Mouse (Mus musculus) hindbrain, embryonic 16.5 days (tissue): ENCODE results near the gene Epn3. TPM values are rescaled to one million over a fixed set of nuclear protein-coding genes. Genes with fewer than 3 reads are reported as not detected.
A peak's percentile ranks its signal among the peaks of the same experiment; 100 is the strongest.

Experiments used
- ATAC-seq: fragments of 200-750 bp; cut with Nextera tagmentation; 2 replicates; pipeline ENCODE4 v1.8.0; 2017; ENCODE audit warnings: moderate TSS enrichment, moderate library complexity
- H3K27ac ChIP-seq: fragments of 300-500 bp; sonication (generic); 2 replicates; pipeline ENCODE4 v1.5.1; 2014; ENCODE audit warnings: low read depth, mild to moderate bottlenecking, control low read depth, low read length, moderate library complexity
- H3K27me3 ChIP-seq: fragments of 300-500 bp; sonication (generic); replicated peaks from 2 replicates; pipeline ENCODE4 v1.6.1; 2014; ENCODE audit warnings: low read length; ENCODE audit not compliant: control insufficient read depth, insufficient read depth
- H3K36me3 ChIP-seq: fragments of 300-500 bp; sonication (generic); 2 replicates; pipeline ENCODE4 v1.6.1; 2014; ENCODE audit warnings: mild to moderate bottlenecking, low read length, moderate library complexity, mixed read lengths; ENCODE audit not compliant: control insufficient read depth, insufficient read depth
- H3K4me1 ChIP-seq: fragments of 300-500 bp; sonication (generic); 2 replicates; pipeline ENCODE4 v1.6.1; 2014; ENCODE audit warnings: low read depth, low read length; ENCODE audit not compliant: control insufficient read depth, insufficient read depth
- H3K4me2 ChIP-seq: fragments of 300-500 bp; sonication (generic); 2 replicates; pipeline ENCODE4 v1.6.1; 2014; ENCODE audit warnings: mild to moderate bottlenecking, low read length, control low read depth, moderate library complexity
- H3K4me3 ChIP-seq: fragments of 300-500 bp; sonication (generic); 2 replicates; pipeline ENCODE4 v1.5.1; 2014; ENCODE audit warnings: mild to moderate bottlenecking, low read length, control low read depth, moderate library complexity
- H3K9ac ChIP-seq: fragments of 300-500 bp; sonication (generic); 2 replicates; pipeline ENCODE4 v1.6.1; 2014; ENCODE audit warnings: low read depth, mild to moderate bottlenecking, control low read depth, low read length, moderate library complexity
- H3K9me3 ChIP-seq: fragments of 300-500 bp; sonication (generic); 2 replicates; pipeline ENCODE4 v1.6.1; 2014; ENCODE audit warnings: mild to moderate bottlenecking, low read length, moderate library complexity; ENCODE audit not compliant: control insufficient read depth
- WGBS: fragments of 180-500 bp; shearing (Covaris S2); extraction: QIAGEN DNeasy Blood & Tissue Kit; methylation state at CpG from one replicate; pipeline ENCODE4 v1.1.7; 2014; 5-methylcytosine and 5-hydroxymethylcytosine counted together
- polyA plus RNA-seq: library from polyadenylated mRNA; unstranded; fragments of >200 nt; fragmentation: Nextera tagmentation; extraction: Ambion mirVana; gene quantifications from 2 replicates; pipeline ENCODE4 v1.2.1, GENCODE M21; 2015

Epn3 gene
- polyA plus RNA-seq, 1 experiment from 2014 or later: 3.0 TPM

DNA sequence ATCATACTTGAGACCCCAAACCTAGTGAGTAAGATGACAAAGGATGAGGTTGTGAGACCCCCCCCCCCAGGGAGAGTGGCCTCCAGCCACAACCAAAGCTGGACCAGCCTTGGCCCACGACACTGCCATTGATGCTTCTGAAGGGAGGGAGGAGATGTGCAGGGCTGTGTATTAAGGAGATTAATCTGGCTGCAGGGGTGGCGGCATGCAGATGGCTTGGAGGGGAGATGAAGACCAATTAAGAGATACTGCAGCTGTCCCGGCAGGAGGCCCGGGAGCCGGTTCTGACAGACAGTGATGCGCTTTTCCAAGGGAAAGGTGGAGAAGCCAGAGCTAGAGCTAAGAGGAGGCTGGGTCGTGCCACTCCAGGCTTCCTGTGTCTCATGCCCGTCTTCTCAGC, 50.5 kb downstream of the Epn3 start:
- H3K9me3 ChIP-seq: no peaks in the 10 kb centered on the region
- peak overlapping the region; percentile 30; the same call in 1 of the 2 replicates for H3K27ac ChIP-seq
- H3K4me2 ChIP-seq: no peak overlapping the region
- H3K9ac ChIP-seq: no peak overlapping the region
- peaks cover 33% of the 10 kb centered on the region for H3K4me1 ChIP-seq
- ATAC-seq: peak; percentile 48; the same call in 1 of the 2 replicates
- 40% methylated on average over 8 of the region's 8 CpGs for WGBS
- H3K27me3 ChIP-seq: no peaks in the 10 kb centered on the region
- H3K4me3 ChIP-seq: no peak overlapping the region
- no peaks in the 10 kb centered on the region for H3K36me3 ChIP-seq

DNA sequence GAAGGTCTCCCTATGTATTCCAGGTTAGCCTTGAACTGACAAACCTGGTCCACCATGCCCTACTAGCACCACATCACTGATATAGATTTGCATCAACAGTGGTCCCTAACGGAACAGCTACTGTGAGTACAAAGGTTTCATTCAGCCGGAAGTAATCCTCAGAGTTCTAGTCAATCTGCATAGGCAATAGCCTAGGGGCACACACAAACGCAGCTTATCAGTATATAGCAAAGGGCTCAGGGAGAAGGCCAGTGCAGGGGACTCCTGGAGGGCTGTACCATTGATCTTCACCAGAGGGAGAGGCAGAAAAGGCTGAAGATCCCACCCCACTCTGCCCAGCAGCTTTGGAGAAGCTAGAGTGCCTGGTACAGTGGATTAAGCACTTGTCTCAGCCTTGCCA, 52.8 kb downstream of the Epn3 start:
- Histone ChIP-seq H3K4me1 (peaks cover 40% of the 10 kb centered on the region), H3K36me3 (peaks cover 7% of the 10 kb centered on the region), H3K4me2 (no peak overlapping the region), H3K9ac (no peak overlapping the region), H3K27ac (no peak overlapping the region; the same call in 1 of the 2 replicates), H3K9me3 (no peaks in the 10 kb centered on the region), H3K27me3 (no peaks in the 10 kb centered on the region), H3K4me3 (no peak overlapping the region)
- no peak for ATAC-seq
- 17% methylated on average over 3 of the region's 3 CpGs for WGBS

DNA sequence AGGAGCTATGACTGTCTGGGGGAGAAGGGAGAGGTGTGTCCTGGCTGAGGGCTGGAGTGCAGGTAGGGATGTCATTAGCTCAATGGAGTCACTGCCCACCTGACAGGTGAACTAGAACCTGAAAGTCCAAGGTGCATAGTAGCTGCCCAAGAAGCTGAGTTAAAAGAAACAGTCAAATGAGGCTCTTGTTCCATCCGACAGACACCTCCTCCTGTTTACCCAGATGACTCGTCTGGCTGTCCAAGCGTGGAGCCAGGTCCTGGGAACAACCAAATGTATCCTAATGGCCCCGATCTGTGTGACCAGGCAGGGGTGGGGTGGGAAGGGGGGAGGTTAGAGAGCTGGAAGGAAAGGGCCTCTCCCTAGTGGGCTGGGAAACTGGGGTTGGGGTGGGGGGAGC, 54.5 kb downstream of the Epn3 start:
- H3K4me2 ChIP-seq: no peak overlapping the region
- no peak overlapping the region for H3K9ac ChIP-seq
- H3K4me3 ChIP-seq: no peak overlapping the region
- H3K9me3 ChIP-seq: no peaks in the 10 kb centered on the region
- H3K27me3 ChIP-seq: no peaks in the 10 kb centered on the region
- WGBS: 37% methylated on average over 4 of the region's 4 CpGs
- peaks cover 7% of the 10 kb centered on the region for H3K36me3 ChIP-seq
- no peak for ATAC-seq
- H3K4me1 ChIP-seq: peaks cover 51% of the 10 kb centered on the region
- no peak overlapping the region for H3K27ac ChIP-seq

DNA sequence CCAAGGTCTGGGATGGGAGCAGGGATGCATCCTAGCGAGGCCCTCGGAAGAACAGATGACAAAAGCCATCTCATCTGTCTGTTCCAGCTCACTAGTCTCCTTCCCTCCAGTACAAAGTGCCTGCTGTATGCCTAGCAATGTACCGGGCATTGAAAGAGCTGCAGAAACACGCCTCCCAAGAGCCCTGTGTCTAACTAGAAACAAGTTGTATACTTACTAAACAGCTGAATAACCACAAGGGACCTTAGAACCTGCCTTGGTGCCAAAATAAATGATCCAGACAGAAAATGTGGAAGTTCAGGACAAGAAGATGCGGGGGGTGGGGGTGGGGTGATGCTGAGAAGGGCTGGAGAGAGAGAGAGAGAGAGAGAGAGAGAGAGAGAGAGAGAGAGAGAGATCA, 54.9 kb downstream of the Epn3 start:
- WGBS: 35% methylated on average over 5 of the region's 5 CpGs
- peaks cover 46% of the 10 kb centered on the region for H3K4me1 ChIP-seq
- no peak overlapping the region for H3K27ac ChIP-seq
- H3K9me3 ChIP-seq: no peaks in the 10 kb centered on the region
- no peak for ATAC-seq
- no peak overlapping the region for H3K4me2 ChIP-seq
- no peak overlapping the region for H3K4me3 ChIP-seq
- peaks cover 7% of the 10 kb centered on the region for H3K36me3 ChIP-seq
- no peaks in the 10 kb centered on the region for H3K27me3 ChIP-seq
- H3K9ac ChIP-seq: no peak overlapping the region; the same call in 1 of the 2 replicates

DNA sequence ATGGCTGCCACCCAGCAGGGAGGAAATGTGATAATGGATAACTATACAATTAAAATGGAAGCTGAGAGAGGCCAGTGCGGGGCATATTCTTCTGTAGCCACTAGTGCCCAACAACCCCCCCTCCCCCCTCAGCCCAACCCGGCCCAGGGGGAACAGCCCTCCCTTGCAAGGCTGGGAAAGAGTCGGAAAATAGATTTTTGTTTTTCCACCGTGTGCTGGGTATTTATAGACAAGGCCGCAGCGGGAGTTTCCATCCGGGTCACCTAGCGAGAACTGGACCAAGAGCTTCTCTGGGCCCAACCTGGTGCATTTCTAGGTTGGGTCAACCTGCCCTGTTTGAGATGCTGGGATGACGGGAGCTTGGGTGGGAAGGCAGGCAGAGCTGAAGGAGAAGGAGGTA, 58.0 kb downstream of the Epn3 start:
- H3K4me3 ChIP-seq: no peak overlapping the region
- ATAC-seq: no peak
- no peaks in the 10 kb centered on the region for H3K27me3 ChIP-seq
- no peaks in the 10 kb centered on the region for H3K9me3 ChIP-seq
- H3K9ac ChIP-seq: no peak overlapping the region
- no peak overlapping the region; the same call in 1 of the 2 replicates for H3K27ac ChIP-seq
- peaks cover 10% of the 10 kb centered on the region for H3K36me3 ChIP-seq
- H3K4me1 ChIP-seq: peaks cover 36% of the 10 kb centered on the region
- WGBS: 50% methylated on average over 9 of the region's 9 CpGs
- no peak overlapping the region for H3K4me2 ChIP-seq

DNA sequence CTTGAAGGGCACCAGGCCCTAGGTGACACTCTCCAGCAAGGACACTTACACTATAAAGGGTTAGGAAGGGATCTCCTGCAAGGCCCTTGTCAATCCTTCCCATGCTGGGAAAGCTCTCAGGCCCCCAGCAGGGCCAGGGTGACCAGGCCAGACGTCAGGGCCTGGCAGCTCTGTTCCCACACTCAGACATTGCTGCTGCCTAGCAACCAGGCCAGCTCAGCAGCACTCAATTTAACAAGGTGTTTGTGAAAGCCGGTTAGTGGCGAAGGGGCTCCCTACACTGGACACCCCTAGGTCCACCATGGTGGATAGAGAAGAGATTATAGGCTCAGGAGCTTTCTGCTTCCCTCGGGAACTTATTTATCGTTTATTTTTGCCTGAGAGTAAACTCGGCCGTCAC, 58.7 kb downstream of the Epn3 start:
- peak overlapping the region; percentile 10; the same call in 1 of the 2 replicates for H3K9ac ChIP-seq

DNA sequence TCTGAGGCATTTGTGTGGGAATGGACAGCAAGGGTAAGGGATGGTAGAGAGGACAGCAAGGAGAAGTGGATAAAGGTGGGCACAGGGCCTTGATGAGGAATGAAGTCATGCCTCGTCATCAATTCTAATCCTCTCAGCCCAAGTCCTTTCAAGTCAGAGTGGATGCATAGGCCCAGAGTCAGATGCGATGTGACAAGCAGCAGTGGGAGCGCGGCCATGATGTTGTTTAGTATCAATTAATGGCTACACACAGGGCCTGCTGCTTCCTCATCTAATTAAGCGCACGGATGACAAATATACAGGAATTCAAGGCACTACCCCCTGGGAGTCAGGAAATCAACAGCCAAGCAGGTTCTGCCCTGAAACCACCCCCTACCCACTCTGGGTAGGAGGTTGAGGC, 59.4 kb downstream of the Epn3 start:
- H3K9ac ChIP-seq: no peak overlapping the region
- peaks cover 31% of the 10 kb centered on the region for H3K4me1 ChIP-seq
- H3K4me2 ChIP-seq: no peak overlapping the region
- H3K27me3 ChIP-seq: no peaks in the 10 kb centered on the region
- 0 out of 2 replicates have a peak, but pooled peaks have one; percentile 13 for ATAC-seq
- 46% methylated on average over 6 of the region's 6 CpGs for WGBS
- no peak overlapping the region for H3K4me3 ChIP-seq
- H3K9me3 ChIP-seq: no peaks in the 10 kb centered on the region
- H3K27ac ChIP-seq: no peak overlapping the region
- peaks cover 10% of the 10 kb centered on the region for H3K36me3 ChIP-seq

More for the DNA sequence above, 58.7 kb downstream of the Epn3 start:
- no peaks in the 10 kb centered on the region for H3K9me3 ChIP-seq
- whole genome bisulfite sequencing: 24% methylated on average over 7 of the region's 7 CpGs
- no peaks in the 10 kb centered on the region for H3K27me3 ChIP-seq
- peak overlapping the region; percentile 55 for H3K27ac ChIP-seq
- no peak overlapping the region for H3K4me2 ChIP-seq
- peak; percentile 57; the same call in 1 of the 2 replicates for ATAC-seq
- H3K4me1 ChIP-seq: peaks cover 36% of the 10 kb centered on the region
- peaks cover 10% of the 10 kb centered on the region for H3K36me3 ChIP-seq
- H3K4me3 ChIP-seq: no peak overlapping the region

Other genes starting within 250 kb of the Epn3 start
- 0.86 TPM in 1 of 2 replicates, not detected in the other for gene Gm21885, start 218.1 kb downstream of the Epn3 start, polyA plus RNA-seq
- gene Luc7l3, start 178.0 kb downstream of the Epn3 start, polyA plus RNA-seq: 110 and 113 TPM in 2 replicates
- gene Ankrd40, start 172.0 kb downstream of the Epn3 start, polyA plus RNA-seq: 9.2 and 9.4 TPM in 2 replicates
- 0.91 and 1.3 TPM in 2 replicates for gene Abcc3, start 107.0 kb downstream of the Epn3 start, polyA plus RNA-seq
- gene Cacna1g, start 25.8 kb downstream of the Epn3 start, polyA plus RNA-seq: 15.1 and 20.5 TPM in 2 replicates
- gene Spata20, start 13.8 kb downstream of the Epn3 start, polyA plus RNA-seq: 0.64 and 0.81 TPM in 2 replicates
- 3.7 and 5.5 TPM in 2 replicates for gene Mycbpap, start 21.8 kb upstream of the Epn3 start, polyA plus RNA-seq
- 10.0 and 11.7 TPM in 2 replicates for gene Rsad1, start 49.3 kb upstream of the Epn3 start, polyA plus RNA-seq
- gene Chad, start 65.1 kb upstream of the Epn3 start, polyA plus RNA-seq: 0.39 and 0.72 TPM in 2 replicates
- gene Acsf2, start 101.9 kb upstream of the Epn3 start, polyA plus RNA-seq: 1.8 and 2.3 TPM in 2 replicates
- gene Lrrc59, start 129.8 kb upstream of the Epn3 start, polyA plus RNA-seq: 153 and 171 TPM in 2 replicates
- gene Mrpl27, start 153.8 kb upstream of the Epn3 start, polyA plus RNA-seq: 141 and 157 TPM in 2 replicates
- gene Eme1, start 154.0 kb upstream of the Epn3 start, polyA plus RNA-seq: 3.5 and 4.4 TPM in 2 replicates
- 13.0 and 14.4 TPM in 2 replicates for gene Xylt2, start 177.5 kb upstream of the Epn3 start, polyA plus RNA-seq
- gene Gm11541, start 204.5 kb upstream of the Epn3 start, polyA plus RNA-seq: 0.27 and 0.35 TPM in 2 replicates
- 0.26 TPM in 1 of 2 replicates, not detected in the other for gene Cdc34b, start 241.8 kb upstream of the Epn3 start, polyA plus RNA-seq